Mouse (Mus musculus): ENCODE data around the gene Fasl.

Fasl gene

DNA sequence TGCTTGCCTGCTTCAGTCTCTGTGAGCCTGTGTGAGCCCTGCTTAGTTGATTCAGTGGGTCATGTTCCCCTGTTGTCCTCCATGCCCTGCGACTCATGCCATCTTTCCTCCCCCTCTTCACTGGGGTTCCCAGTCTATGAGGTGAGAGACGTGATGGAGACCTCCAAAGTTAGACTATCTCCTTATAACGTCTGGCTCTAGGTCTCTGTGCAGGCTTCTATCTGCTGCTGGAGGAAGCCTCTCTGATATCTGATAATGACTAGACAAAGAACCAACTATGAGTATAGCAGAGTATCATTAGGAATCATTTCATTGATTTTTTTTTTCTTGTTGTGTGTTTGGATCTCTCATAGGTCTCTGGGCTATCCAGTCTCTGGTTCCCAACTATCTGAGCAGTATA is 31.7 kb downstream of the Fasl start:
- DNase-seq, result no peak

DNA sequence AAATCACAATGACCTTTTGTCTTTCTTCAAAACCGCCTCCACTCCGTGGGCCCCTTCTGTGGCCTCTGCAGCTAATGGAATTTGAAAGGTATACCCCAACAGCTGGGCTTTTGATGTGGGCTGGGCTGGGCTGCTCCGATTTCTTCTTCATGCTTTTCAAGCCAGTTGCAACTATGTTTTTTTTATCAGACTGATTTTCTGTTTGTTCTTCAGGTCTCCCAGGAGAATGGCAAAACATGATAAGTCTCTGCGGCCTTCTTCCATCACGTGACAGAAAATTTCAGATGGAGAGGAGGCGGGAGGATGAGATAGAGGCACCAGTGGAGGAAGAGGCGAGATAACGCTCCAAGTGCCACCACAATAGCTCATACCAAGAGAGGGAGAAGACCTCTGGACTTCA is 37.0 kb downstream of the Fasl start:
- no peak for DNase-seq

GRCm38 (mm10) chr1:161750471-161751041 is 37.7 kb downstream of the Fasl start:
- DNase-seq, result peak; percentile 75

DNA sequence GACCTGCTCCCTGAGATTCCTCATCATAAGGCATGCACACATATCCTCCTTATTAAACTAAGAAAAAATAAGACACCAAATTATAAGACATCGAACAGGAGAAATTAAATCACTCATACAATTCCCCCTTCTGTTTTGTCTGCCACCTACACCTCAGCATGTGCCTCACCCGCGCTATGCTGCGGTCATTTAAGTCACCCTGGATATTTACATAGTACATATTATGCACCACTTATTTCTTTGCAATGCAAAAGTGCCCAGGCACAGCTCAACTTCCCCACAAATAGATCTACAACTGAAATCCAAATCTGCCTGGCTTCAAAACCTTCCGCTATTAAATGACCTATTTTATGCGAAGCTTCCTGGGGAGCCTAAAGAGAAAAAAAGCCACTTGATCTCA is 39.6 kb downstream of the Fasl start:
- DNase-seq, result no peak

GRCm38 (mm10) chr1:161748138-161748537 is 40.2 kb downstream of the Fasl start:
- DNase-seq, result peak; percentile 64

DNA sequence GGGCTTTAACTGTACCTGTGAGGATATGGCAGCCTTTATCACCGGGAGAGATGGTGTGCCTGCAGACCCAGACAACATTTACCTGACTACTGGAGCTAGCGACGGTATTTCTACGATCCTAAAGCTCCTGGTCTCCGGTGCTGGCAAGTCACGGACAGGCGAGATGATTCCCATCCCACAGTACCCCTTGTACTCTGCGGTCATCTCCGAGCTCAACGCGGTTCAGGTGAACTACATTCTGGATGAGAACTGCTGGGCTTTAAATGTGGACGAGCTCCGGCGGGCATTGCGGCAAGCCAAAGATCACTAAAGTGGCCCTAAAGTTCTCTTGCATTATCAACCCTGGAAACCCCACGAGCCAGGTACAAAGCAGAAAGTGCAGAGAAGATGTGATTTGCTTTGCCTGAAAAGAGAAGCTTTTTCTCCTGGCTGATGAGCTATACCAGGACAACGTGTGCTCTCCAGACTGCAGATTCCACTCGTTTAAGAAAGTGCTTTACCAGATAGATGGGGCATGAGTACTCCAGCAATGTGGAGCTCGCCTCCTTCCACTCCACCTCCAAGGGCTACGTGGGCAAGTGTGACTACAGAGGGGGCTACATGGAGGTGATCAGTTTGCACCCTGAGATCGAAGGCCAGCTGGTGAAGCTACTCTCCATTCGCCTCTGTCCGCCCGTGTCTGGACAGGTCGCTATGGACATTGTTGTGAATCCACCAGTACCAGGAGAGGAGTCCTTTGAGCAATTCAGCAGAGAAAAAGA is 41.6 kb downstream of the Fasl start:
- DNase-seq, result no peak

- DNase-seq, result no peak
Observed at GRCm38 (mm10) chr1:161744855-161745254, 43.4 kb downstream of the Fasl start.

DNA sequence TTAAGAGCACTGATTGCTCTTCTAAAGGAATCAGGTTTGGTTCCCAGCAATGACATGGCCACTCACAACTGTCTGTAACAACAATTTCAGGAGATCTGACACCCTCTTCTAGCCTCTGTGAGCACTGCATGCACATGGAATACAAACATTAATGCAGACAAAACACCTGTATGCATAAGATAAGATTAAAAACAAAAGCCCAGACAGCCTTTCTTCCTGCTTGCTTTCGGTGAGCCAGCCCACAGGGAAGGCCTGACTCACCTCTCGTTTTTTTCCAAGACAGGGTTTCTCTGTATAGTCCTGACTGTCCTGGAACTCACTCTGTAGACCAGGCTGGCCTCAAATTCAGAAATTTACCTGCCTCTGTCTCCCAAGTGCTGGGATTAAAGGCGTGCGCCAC is 44.1 kb downstream of the Fasl start:
- no peak for DNase-seq

GRCm38 (mm10) chr1:161742481-161743267 is 45.6 kb downstream of the Fasl start:
- peak; percentile 34 for DNase-seq

GRCm38 (mm10) chr1:161736848-161737247 is 51.4 kb downstream of the Fasl start:
- peak; percentile 38 for DNase-seq

- DNase-seq, result no peak
Observed at GRCm38 (mm10) chr1:161736255-161736654, 52.0 kb downstream of the Fasl start.

DNA sequence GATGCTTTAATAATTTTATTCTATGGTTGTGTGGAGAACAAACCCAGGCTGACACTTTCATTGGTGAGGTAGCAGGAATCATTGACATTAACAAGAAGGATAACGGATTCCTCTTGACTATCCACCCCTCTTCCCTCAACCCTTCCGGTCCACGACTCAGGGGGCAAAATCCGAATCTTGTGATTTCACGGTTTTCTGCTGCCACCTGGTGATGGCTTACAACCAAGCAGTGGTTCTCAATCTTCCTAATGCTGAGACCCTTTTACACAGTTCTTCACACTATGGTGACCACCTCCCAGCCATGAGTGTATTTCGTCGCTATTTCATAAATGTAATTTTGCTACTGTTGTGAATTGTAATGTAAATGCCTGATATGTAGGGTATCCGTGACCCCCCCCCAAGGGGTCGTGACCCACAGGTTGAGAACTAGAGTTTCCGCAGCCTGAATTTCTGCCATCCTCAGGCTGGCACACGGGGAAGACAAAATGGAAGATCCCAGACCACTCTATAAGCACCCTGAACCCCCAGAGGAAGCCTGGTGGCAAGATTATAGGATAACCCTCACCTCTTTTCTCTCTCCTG is 52.7 kb downstream of the Fasl start:
- no peak for DNase-seq

GRCm38 (mm10) chr1:161734741-161735211 is 53.5 kb downstream of the Fasl start:
- DNase-seq, result no peak

DNA sequence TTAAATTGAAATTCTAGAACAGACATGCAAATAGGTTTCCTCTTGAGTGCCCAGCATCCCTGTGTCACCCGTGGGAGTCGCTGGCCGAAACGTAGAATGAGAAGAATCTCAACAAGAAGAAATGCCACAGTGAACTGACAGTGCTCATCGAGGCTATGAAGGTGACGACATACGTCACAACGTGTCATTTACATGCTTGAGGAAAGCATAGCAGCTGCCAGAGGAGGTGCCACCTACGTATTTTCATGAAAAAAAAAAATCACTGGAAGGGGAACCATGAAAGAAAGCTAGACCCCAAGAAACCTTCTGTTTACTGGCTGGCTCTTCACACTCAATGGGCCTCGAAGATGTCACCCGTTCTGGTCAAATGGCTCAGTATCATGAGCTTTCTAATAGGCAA is 54.0 kb downstream of the Fasl start:
- DNase-seq, result no peak

All from kidney, adult 9 months (tissue).